Mouse (Mus musculus) brown adipose tissue, adult 24 weeks (tissue): ENCODE measurements around the gene Auts2. TPM values are rescaled to one million over a fixed set of nuclear protein-coding genes. Genes with fewer than 3 reads are reported as not detected.
A peak's percentile ranks its signal among the peaks of the same experiment; 100 is the strongest.

ENCODE experiments used
- H3K27ac ChIP-seq: fragments of 200-500 bp; replicated peaks from 2 replicates; pipeline ENCODE4 v1.5.1; 2012; ENCODE audit warnings: low read depth, mild to moderate bottlenecking, low read length
- H3K4me1 ChIP-seq: fragments of 200-500 bp; 2 replicates; pipeline ENCODE4 v1.6.1; 2012; ENCODE audit warnings: low read length, mixed read lengths; ENCODE audit not compliant: control insufficient read depth, insufficient read depth, insufficient read length
- H3K4me3 ChIP-seq: fragments of 200-500 bp; 2 replicates; pipeline ENCODE4 v1.5.1; 2012; ENCODE audit warnings: low read depth, mild to moderate bottlenecking, low read length, moderate library complexity; ENCODE audit not compliant: insufficient read depth
- polyA plus RNA-seq: library from polyadenylated mRNA; stranded (reverse); fragments of >200 nt; gene quantifications from 2 replicates; pipeline ENCODE4 v1.2.4, GENCODE M21; 2012; ENCODE audit not compliant: missing spikeins, insufficient read depth, insufficient read length

Gene Auts2
- polyA plus RNA-seq, 1 experiment, result 2.4 TPM

- Histone ChIP-seq H3K4me1 (no peaks in the 10 kb centered on the region), H3K27ac (no peak overlapping the region), H3K4me3 (no peak overlapping the region)
Observed at GRCm38 (mm10) chr5:132517879-132518278, 25.3 kb downstream of the Auts2 start.

GRCm38 (mm10) chr5:132514521-132514920, 28.6 kb downstream of the Auts2 start:
- no peaks in the 10 kb centered on the region for H3K4me1 ChIP-seq
- H3K27ac ChIP-seq, result no peak overlapping the region
- H3K4me3 ChIP-seq, result no peak overlapping the region

DNA sequence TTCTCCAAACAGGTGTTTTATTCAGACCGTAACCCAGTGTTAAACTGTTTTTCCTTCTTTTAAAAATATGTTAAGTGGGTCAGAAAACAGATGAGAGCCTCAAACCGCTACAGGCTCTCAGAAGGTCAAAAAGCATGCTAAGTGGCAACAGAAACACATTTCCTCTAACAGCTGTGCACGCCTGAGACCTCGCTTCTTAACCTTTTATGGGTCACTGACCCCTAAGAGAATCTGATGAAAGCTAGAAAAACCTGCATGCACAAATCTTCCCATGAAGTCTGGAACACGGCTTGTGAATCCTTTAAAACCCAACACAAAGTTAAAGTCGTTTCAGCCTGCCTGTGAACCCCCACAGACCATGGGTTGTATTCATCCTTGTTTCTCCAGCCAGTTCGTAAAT, 29.9 kb downstream of the Auts2 start:
- Histone ChIP-seq H3K4me1 (no peaks in the 10 kb centered on the region), H3K27ac (no peak overlapping the region), H3K4me3 (no peak overlapping the region)

DNA sequence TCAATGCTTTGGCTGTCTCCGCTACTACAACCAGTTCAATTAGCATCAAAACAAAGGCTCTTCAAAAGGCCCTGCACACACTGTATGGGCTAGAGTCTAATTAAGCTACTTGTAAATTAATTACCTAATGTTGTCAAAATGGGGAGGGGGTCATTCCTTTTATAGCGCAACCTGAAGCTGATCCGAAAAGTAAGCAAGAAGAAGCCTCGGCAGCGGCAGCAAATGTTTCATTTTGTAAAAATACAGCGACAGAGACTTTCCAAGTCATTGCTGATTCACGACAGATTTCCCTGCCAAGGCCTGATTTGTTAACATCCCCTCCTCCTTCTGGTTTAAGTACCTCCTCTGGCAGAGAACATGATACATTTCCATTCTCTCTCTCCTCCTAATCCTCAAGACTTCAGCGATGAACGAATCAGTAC, 33.7 kb downstream of the Auts2 start:
- no peaks in the 10 kb centered on the region for H3K4me1 ChIP-seq
- no peak overlapping the region for H3K4me3 ChIP-seq
- no peak overlapping the region for H3K27ac ChIP-seq

DNA sequence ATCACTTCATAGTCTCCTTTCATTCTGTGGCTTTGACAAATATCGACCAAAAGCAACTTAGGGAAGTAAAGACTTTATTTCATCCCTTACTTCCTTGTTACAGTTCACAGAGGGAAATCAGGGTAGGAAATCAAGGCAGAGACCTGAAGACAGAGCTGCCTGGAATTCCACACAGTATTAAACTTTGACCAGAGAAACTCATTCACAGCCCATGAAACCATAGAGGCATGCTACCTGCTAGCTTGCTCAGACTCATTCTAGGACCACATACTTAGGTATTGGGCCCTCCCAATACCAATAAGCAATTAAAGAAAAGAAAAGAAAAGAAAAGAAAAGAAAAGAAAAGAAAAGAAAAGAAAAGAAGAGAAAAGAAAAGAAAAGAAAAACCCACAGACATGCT, 38.3 kb downstream of the Auts2 start:
- H3K27ac ChIP-seq, result no peak overlapping the region
- H3K4me3 ChIP-seq, result no peak overlapping the region
- no peaks in the 10 kb centered on the region for H3K4me1 ChIP-seq

GRCm38 (mm10) chr5:132503431-132503830, 39.7 kb downstream of the Auts2 start:
- H3K4me1 ChIP-seq, result no peaks in the 10 kb centered on the region
- H3K4me3 ChIP-seq, result no peak overlapping the region

DNA sequence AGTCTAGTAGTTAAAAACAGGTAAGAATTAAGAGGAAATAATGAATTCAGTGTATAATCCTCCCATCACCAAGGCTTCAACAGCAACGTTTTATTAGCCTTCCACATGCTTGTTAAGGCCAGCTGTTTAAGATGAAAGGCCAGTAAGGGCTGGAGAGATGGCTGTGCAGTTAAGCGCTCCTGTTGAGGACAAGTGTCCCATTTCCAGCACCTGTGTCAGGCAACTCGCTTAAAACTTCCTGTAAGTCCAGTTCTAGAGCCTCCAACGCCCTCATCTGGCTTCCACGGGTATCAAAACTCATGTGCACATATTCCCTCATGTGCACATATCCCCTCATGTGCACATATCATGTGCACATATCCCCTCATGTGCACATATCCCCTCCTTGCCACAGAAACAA, 41.1 kb downstream of the Auts2 start:
- no peak overlapping the region for H3K27ac ChIP-seq
- H3K4me3 ChIP-seq, result no peak overlapping the region

More at GRCm38 (mm10) chr5:132503431-132503830, 39.7 kb downstream of the Auts2 start:
- no peak overlapping the region for H3K27ac ChIP-seq

GRCm38 (mm10) chr5:132500817-132501231, 42.3 kb downstream of the Auts2 start:
- Histone ChIP-seq H3K4me1 (no peaks in the 10 kb centered on the region), H3K27ac (no peak overlapping the region), H3K4me3 (no peak overlapping the region)

More for the DNA sequence above, 41.1 kb downstream of the Auts2 start:
- H3K4me1 ChIP-seq, result no peaks in the 10 kb centered on the region

GRCm38 (mm10) chr5:132498896-132499295, 44.2 kb downstream of the Auts2 start:
- H3K4me1 ChIP-seq, result no peaks in the 10 kb centered on the region
- H3K4me3 ChIP-seq, result no peak overlapping the region
- H3K27ac ChIP-seq, result no peak overlapping the region

DNA sequence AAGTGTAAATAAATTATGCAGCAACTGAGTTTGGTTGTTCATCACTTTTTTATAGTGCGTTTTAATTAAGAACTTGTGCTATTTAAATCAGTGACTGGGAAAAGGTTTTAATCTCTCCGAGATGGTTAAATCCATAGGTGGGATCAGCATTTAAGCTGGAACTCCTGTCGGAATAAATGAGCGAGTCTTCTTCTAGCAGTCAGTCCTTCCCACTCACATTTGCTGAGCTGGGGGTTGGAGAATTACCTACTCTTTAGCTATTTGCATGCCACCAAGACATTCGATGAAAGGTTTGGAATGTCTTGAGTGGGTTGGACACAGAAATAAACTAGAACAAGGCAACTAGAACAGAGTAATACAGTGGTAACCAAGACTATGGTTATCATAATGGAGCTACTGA, 45.1 kb downstream of the Auts2 start:
- Histone ChIP-seq H3K27ac (no peak overlapping the region), H3K4me1 (no peaks in the 10 kb centered on the region), H3K4me3 (no peak overlapping the region)

DNA sequence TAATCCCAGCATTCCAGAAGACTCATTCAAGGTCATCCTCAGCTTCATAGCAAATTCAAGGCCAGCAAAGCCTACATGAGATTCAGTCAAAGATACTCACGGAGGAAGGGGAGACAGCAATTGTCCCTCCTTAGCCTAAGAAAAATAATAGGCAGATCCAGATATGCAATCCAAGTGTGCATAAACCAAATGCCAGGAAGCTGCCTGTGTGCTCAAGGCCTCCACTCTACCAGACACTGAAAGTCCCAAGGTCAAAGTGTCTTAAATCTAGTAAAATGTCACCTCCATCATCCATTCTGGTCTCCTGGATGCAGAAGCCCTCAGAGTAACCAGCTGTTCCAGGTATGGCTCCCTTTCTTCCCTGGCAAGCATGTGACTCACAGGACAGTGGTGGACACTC, 50.4 kb downstream of the Auts2 start:
- no peak overlapping the region for H3K4me3 ChIP-seq
- H3K4me1 ChIP-seq, result peaks cover 8% of the 10 kb centered on the region; the same call in 1 of the 2 replicates
- H3K27ac ChIP-seq, result no peak overlapping the region

- H3K4me1 ChIP-seq, result peaks cover 8% of the 10 kb centered on the region; the same call in 1 of the 2 replicates
- no peak overlapping the region for H3K27ac ChIP-seq
- no peak overlapping the region for H3K4me3 ChIP-seq
Observed at GRCm38 (mm10) chr5:132492040-132492439, 51.1 kb downstream of the Auts2 start.

- Histone ChIP-seq H3K4me3 (no peak overlapping the region), H3K4me1 (peaks cover 9% of the 10 kb centered on the region; the same call in 1 of the 2 replicates)
Observed at GRCm38 (mm10) chr5:132491508-132491907, 51.6 kb downstream of the Auts2 start.

DNA sequence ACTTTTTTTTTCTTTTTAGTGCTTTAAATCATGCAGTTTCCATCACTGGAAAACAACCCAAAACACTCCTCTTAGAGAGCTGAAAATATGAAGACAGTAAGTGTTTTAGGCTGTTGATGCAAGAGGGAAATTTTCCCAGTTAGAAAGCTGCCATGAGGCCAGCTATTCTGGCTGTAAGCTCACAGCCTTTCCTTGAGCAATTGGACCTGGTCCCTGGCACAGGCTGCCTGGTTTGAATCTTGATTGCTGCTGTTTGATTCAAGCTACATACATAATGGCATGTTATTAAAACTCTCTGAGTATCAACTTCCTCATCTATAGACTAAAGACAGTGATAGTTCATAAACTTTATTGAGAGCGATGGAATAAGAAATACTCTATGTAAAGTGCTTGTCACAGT, 52.8 kb downstream of the Auts2 start:
- no peak overlapping the region for H3K4me3 ChIP-seq
- peaks cover 13% of the 10 kb centered on the region; the same call in 1 of the 2 replicates for H3K4me1 ChIP-seq
- no peak overlapping the region for H3K27ac ChIP-seq

More at GRCm38 (mm10) chr5:132491508-132491907, 51.6 kb downstream of the Auts2 start:
- no peak overlapping the region for H3K27ac ChIP-seq

DNA sequence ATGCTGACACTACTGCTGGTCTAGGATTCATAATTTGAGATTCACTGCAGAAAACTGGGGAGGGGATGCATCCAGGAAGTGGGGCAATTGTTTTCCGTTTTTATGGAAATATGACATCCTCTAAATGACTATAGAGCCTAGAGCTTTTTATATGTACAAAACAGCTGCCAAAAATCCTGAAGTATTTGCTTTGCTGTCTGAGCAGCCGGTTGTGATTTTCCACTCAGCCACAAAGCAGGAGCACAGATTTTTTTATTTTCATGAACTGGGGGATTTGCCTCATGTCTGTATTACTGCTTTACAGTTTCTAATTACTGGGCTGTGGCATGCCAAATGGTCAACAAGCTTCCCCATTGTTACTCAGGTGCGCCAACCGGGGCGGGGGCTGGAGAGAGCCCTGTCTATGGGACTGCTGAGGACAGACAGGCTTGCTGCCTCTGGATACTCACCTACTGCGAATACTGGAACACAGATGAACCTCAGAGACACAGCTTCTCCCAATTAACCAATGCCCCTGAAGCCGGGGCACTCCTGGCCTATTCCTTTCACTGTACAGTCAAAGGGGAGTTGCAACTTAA, 53.3 kb downstream of the Auts2 start:
- H3K27ac ChIP-seq, result no peak overlapping the region
- peaks cover 13% of the 10 kb centered on the region; the same call in 1 of the 2 replicates for H3K4me1 ChIP-seq
- no peak overlapping the region for H3K4me3 ChIP-seq

- Histone ChIP-seq H3K27ac (peak overlapping the region; percentile 77), H3K4me1 (peaks cover 13% of the 10 kb centered on the region; the same call in 1 of the 2 replicates), H3K4me3 (peak overlapping the region; percentile 47)
Observed at GRCm38 (mm10) chr5:132486831-132487230, 56.3 kb downstream of the Auts2 start.
